Mouse (Mus musculus): Measurements from ENCODE around the gene Cdk19.
"Not testable (repeated sequence)": the region's sequence is repeated elsewhere in the genome, so short reads cannot be mapped to it uniquely, and the experiment has no call there.

The Cdk19 gene

GRCm38 (mm10) chr10:40521579-40521978, 182.2 kb downstream of the Cdk19 start:
- no peak for DNase-seq (ENCODE audit: low spot score in 2 of 2)

GRCm38 (mm10) chr10:40523312-40523975, 184.1 kb downstream of the Cdk19 start:
- no peak for DNase-seq (ENCODE audit: low spot score in 2 of 2)

- DNase-seq (ENCODE audit: low spot score in 2 of 2), result no peak
Observed at GRCm38 (mm10) chr10:40524032-40524806, 184.9 kb downstream of the Cdk19 start.

GRCm38 (mm10) chr10:40524991-40525390, 185.6 kb downstream of the Cdk19 start:
- peak; percentile 51 to 78 for DNase-seq (ENCODE audit: low spot score in 2 of 2)

GRCm38 (mm10) chr10:40525616-40526155, 186.3 kb downstream of the Cdk19 start:
- no peak for DNase-seq (ENCODE audit: low spot score in 2 of 2)

- DNase-seq (ENCODE audit: low spot score in 2 of 2), result no peak
Observed at GRCm38 (mm10) chr10:40526301-40526761, 187.0 kb downstream of the Cdk19 start.

GRCm38 (mm10) chr10:40526986-40527385, 187.6 kb downstream of the Cdk19 start:
- DNase-seq (ENCODE audit: low spot score in 2 of 2), result no peak

- DNase-seq (ENCODE audit: low spot score in 2 of 2), result peak; percentile 66 to 72
Observed at GRCm38 (mm10) chr10:40527573-40527972, 188.2 kb downstream of the Cdk19 start.

- DNase-seq (ENCODE audit: low spot score in 2 of 2), result no peak
Observed at GRCm38 (mm10) chr10:40528668-40529067, 189.3 kb downstream of the Cdk19 start.

GRCm38 (mm10) chr10:40529617-40530016, 190.3 kb downstream of the Cdk19 start:
- peak; percentile 53 to 69 for DNase-seq (ENCODE audit: low spot score in 2 of 2)

- no peak for DNase-seq (ENCODE audit: low spot score in 2 of 2)
Observed at GRCm38 (mm10) chr10:40530661-40531060, 191.3 kb downstream of the Cdk19 start.

GRCm38 (mm10) chr10:40532586-40532985, 193.2 kb downstream of the Cdk19 start:
- DNase-seq (ENCODE audit: low spot score in 2 of 2), result not testable (repeated sequence)

Data from spleen, postnatal 36 days (tissue).